Mouse (Mus musculus): Measurements from ENCODE around the gene Gpx4. TPM values are rescaled to one million over a fixed set of nuclear protein-coding genes. Genes with fewer than 3 reads are reported as not detected.
A peak's percentile ranks its signal among the peaks of the same experiment; 100 is the strongest.

The Gpx4 gene
- polyA plus RNA-seq, 1 experiment from 2014 or later: 499 TPM

GRCm38 (mm10) chr10:80086847-80087246 lies 39.9 kb downstream of the Gpx4 start:
- H3K36me3 ChIP-seq: peaks cover 26% of the 10 kb centered on the region
- H3K4me2 ChIP-seq (replicated peaks): no peak overlapping the region
- H3K9me3 ChIP-seq: no peaks in the 10 kb centered on the region
- 83% methylated on average over 3 of the region's 3 CpGs for WGBS
- no peaks in the 10 kb centered on the region for H3K27me3 ChIP-seq (replicated peaks)
- H3K4me3 ChIP-seq: no peak overlapping the region
- no peak for ATAC-seq (ENCODE audit: low FRiP score, low read depth)
- H3K4me1 ChIP-seq: no peaks in the 10 kb centered on the region
- no peak overlapping the region for H3K27ac ChIP-seq
- no peak overlapping the region for H3K9ac ChIP-seq

- H3K9me3 ChIP-seq: no peaks in the 10 kb centered on the region
- H3K27me3 ChIP-seq (replicated peaks): no peaks in the 10 kb centered on the region
- no peak overlapping the region for H3K9ac ChIP-seq
- H3K4me3 ChIP-seq: no peak overlapping the region
- no peak overlapping the region for H3K4me2 ChIP-seq (replicated peaks)
- H3K36me3 ChIP-seq: peaks cover 20% of the 10 kb centered on the region
- WGBS: 92% methylated on average over 8 of the region's 8 CpGs
- H3K27ac ChIP-seq: no peak overlapping the region
- ATAC-seq (ENCODE audit: low FRiP score, low read depth): no peak
- no peaks in the 10 kb centered on the region for H3K4me1 ChIP-seq
These were observed 40.5 kb downstream of the Gpx4 start for GRCm38 (mm10) chr10:80087483-80087882.

GRCm38 (mm10) chr10:80089146-80089545 lies 42.2 kb downstream of the Gpx4 start:
- H3K27me3 ChIP-seq (replicated peaks): no peaks in the 10 kb centered on the region
- no peak overlapping the region for H3K4me2 ChIP-seq (replicated peaks)
- no peaks in the 10 kb centered on the region for H3K9me3 ChIP-seq
- peaks cover 4% of the 10 kb centered on the region; the same call in 1 of the 2 replicates for H3K36me3 ChIP-seq
- H3K27ac ChIP-seq: no peak overlapping the region
- no peak overlapping the region for H3K4me3 ChIP-seq
- no peaks in the 10 kb centered on the region for H3K4me1 ChIP-seq
- H3K9ac ChIP-seq: 0 out of 2 replicates have a peak overlapping the region, but pooled peaks have one; percentile 5
- ATAC-seq (ENCODE audit: low FRiP score, low read depth): no peak
- WGBS: 62% methylated on average over 4 of the region's 4 CpGs

GRCm38 (mm10) chr10:80091527-80091926 lies 44.6 kb downstream of the Gpx4 start:
- H3K9ac ChIP-seq: no peak overlapping the region

GRCm38 (mm10) chr10:80092690-80093089 lies 45.7 kb downstream of the Gpx4 start:
- Histone ChIP-seq H3K36me3 (no peaks in the 10 kb centered on the region), H3K9me3 (no peaks in the 10 kb centered on the region), H3K27ac (no peak overlapping the region), H3K4me1 (peaks cover 6% of the 10 kb centered on the region; the same call in 1 of the 2 replicates), H3K4me3 (no peak overlapping the region), H3K27me3 (replicated peaks) (no peaks in the 10 kb centered on the region), H3K4me2 (replicated peaks) (no peak overlapping the region), H3K9ac (no peak overlapping the region)
- 83% methylated on average over 5 of the region's 5 CpGs for WGBS
- no peak for ATAC-seq (ENCODE audit: low FRiP score, low read depth)

More at GRCm38 (mm10) chr10:80091527-80091926, 44.6 kb downstream of the Gpx4 start:
- no peaks in the 10 kb centered on the region for H3K27me3 ChIP-seq (replicated peaks)
- no peaks in the 10 kb centered on the region for H3K9me3 ChIP-seq
- no peak overlapping the region for H3K27ac ChIP-seq
- H3K4me1 ChIP-seq: no peaks in the 10 kb centered on the region
- WGBS: 86% methylated on average over 6 of the region's 6 CpGs
- H3K4me2 ChIP-seq (replicated peaks): no peak overlapping the region
- H3K36me3 ChIP-seq: no peaks in the 10 kb centered on the region
- ATAC-seq (ENCODE audit: low FRiP score, low read depth): no peak
- no peak overlapping the region for H3K4me3 ChIP-seq

- Histone ChIP-seq H3K4me1 (peaks cover 6% of the 10 kb centered on the region; the same call in 1 of the 2 replicates), H3K27me3 (replicated peaks) (no peaks in the 10 kb centered on the region), H3K4me3 (no peak overlapping the region), H3K4me2 (replicated peaks) (no peak overlapping the region), H3K36me3 (no peaks in the 10 kb centered on the region), H3K27ac (no peak overlapping the region), H3K9me3 (no peaks in the 10 kb centered on the region), H3K9ac (no peak overlapping the region)
- ATAC-seq (ENCODE audit: low FRiP score, low read depth): no peak
- 88% methylated on average over 6 of the region's 6 CpGs for WGBS
These were observed 47.1 kb downstream of the Gpx4 start for GRCm38 (mm10) chr10:80094085-80094484.

GRCm38 (mm10) chr10:80094684-80095083 lies 47.7 kb downstream of the Gpx4 start:
- Histone ChIP-seq H3K4me1 (peaks cover 6% of the 10 kb centered on the region; the same call in 1 of the 2 replicates), H3K4me2 (replicated peaks) (no peak overlapping the region), H3K27ac (no peak overlapping the region), H3K9ac (no peak overlapping the region), H3K4me3 (no peak overlapping the region), H3K27me3 (replicated peaks) (no peaks in the 10 kb centered on the region), H3K9me3 (no peaks in the 10 kb centered on the region), H3K36me3 (no peaks in the 10 kb centered on the region)
- whole genome bisulfite sequencing: 90% methylated on average over 3 of the region's 3 CpGs
- ATAC-seq (ENCODE audit: low FRiP score, low read depth): no peak

- Histone ChIP-seq H3K4me1 (peaks cover 7% of the 10 kb centered on the region), H3K4me3 (no peak overlapping the region), H3K4me2 (replicated peaks) (no peak overlapping the region), H3K9me3 (no peaks in the 10 kb centered on the region), H3K9ac (no peak overlapping the region), H3K27ac (no peak overlapping the region), H3K36me3 (no peaks in the 10 kb centered on the region), H3K27me3 (replicated peaks) (no peaks in the 10 kb centered on the region)
- ATAC-seq (ENCODE audit: low FRiP score, low read depth): no peak
- 86% methylated on average over 5 of the region's 5 CpGs for WGBS
These were observed 48.6 kb downstream of the Gpx4 start for GRCm38 (mm10) chr10:80095547-80095946.

- WGBS: 19% methylated on average over 7 of the region's 7 CpGs
- H3K9me3 ChIP-seq: no peaks in the 10 kb centered on the region
- no peak for ATAC-seq (ENCODE audit: low FRiP score, low read depth)
- H3K27me3 ChIP-seq (replicated peaks): no peaks in the 10 kb centered on the region
- no peaks in the 10 kb centered on the region for H3K36me3 ChIP-seq
- H3K4me2 ChIP-seq (replicated peaks): no peak overlapping the region
- H3K27ac ChIP-seq: no peak overlapping the region
- peaks cover 19% of the 10 kb centered on the region for H3K4me1 ChIP-seq
- no peak overlapping the region for H3K4me3 ChIP-seq
- no peak overlapping the region for H3K9ac ChIP-seq
These were observed 50.3 kb downstream of the Gpx4 start for GRCm38 (mm10) chr10:80097275-80097674.

GRCm38 (mm10) chr10:80098630-80099029 lies 51.7 kb downstream of the Gpx4 start:
- WGBS: 83% methylated on average over 5 of the region's 5 CpGs
- no peaks in the 10 kb centered on the region for H3K27me3 ChIP-seq (replicated peaks)

GRCm38 (mm10) chr10:80100982-80101381 lies 54.0 kb downstream of the Gpx4 start:
- no peak for ATAC-seq (ENCODE audit: low FRiP score, low read depth)
- H3K27ac ChIP-seq: no peak overlapping the region
- no peaks in the 10 kb centered on the region for H3K27me3 ChIP-seq (replicated peaks)
- WGBS: 72% methylated on average over 11 of the region's 11 CpGs
- H3K4me2 ChIP-seq (replicated peaks): peak overlapping the region; percentile 98
- H3K36me3 ChIP-seq: no peaks in the 10 kb centered on the region
- H3K4me1 ChIP-seq: peaks cover 19% of the 10 kb centered on the region
- no peak overlapping the region for H3K9ac ChIP-seq
- H3K9me3 ChIP-seq: no peaks in the 10 kb centered on the region
- no peak overlapping the region for H3K4me3 ChIP-seq

More at GRCm38 (mm10) chr10:80098630-80099029, 51.7 kb downstream of the Gpx4 start:
- ATAC-seq (ENCODE audit: low FRiP score, low read depth): no peak
- H3K4me3 ChIP-seq: no peak overlapping the region
- no peak overlapping the region for H3K9ac ChIP-seq
- no peak overlapping the region for H3K4me2 ChIP-seq (replicated peaks)
- H3K9me3 ChIP-seq: no peaks in the 10 kb centered on the region
- H3K36me3 ChIP-seq: no peaks in the 10 kb centered on the region
- H3K27ac ChIP-seq: no peak overlapping the region
- peaks cover 19% of the 10 kb centered on the region for H3K4me1 ChIP-seq

GRCm38 (mm10) chr10:80102216-80102915 lies 55.4 kb downstream of the Gpx4 start:
- Histone ChIP-seq H3K4me3 (peak overlapping the region; percentile 93), H3K4me2 (replicated peaks) (peak overlapping the region; percentile 98), H3K27me3 (replicated peaks) (no peaks in the 10 kb centered on the region), H3K27ac (peak overlapping the region; percentile 38; the same call in 1 of the 2 replicates), H3K4me1 (peaks cover 15% of the 10 kb centered on the region), H3K9me3 (no peaks in the 10 kb centered on the region), H3K9ac (peak overlapping the region; percentile 84), H3K36me3 (no peaks in the 10 kb centered on the region)
- ATAC-seq (ENCODE audit: low FRiP score, low read depth): peak; percentile 81
- WGBS: under 1% methylated on average over 59 of the region's 59 CpGs

GRCm38 (mm10) chr10:80103032-80103431 lies 56.1 kb downstream of the Gpx4 start:
- no peak for ATAC-seq (ENCODE audit: low FRiP score, low read depth)
- H3K4me1 ChIP-seq: peaks cover 13% of the 10 kb centered on the region
- H3K27me3 ChIP-seq (replicated peaks): no peaks in the 10 kb centered on the region
- H3K27ac ChIP-seq: no peak overlapping the region
- H3K4me3 ChIP-seq: no peak overlapping the region
- H3K4me2 ChIP-seq (replicated peaks): peak overlapping the region; percentile 98
- H3K9ac ChIP-seq: peak overlapping the region; percentile 84; the same call in 1 of the 2 replicates
- H3K9me3 ChIP-seq: no peaks in the 10 kb centered on the region
- no peaks in the 10 kb centered on the region for H3K36me3 ChIP-seq
- WGBS: 87% methylated on average over 2 of the region's 2 CpGs

Data from neural tube, embryonic 12.5 days (tissue).